Mouse (Mus musculus) cerebellum, adult 9-10 months (tissue): ENCODE measurements at regions not wholly inside any gene's neighbourhood (a gene's known extent, or its start where the extent isn't known, plus 50 kb on each side); places are given as distances from the start of the nearest gene placed in this dataset.

ENCODE experiments used
- DNase-seq: peaks from one replicate; pipeline ENCODE4 v3.0.0; 2022

DNA sequence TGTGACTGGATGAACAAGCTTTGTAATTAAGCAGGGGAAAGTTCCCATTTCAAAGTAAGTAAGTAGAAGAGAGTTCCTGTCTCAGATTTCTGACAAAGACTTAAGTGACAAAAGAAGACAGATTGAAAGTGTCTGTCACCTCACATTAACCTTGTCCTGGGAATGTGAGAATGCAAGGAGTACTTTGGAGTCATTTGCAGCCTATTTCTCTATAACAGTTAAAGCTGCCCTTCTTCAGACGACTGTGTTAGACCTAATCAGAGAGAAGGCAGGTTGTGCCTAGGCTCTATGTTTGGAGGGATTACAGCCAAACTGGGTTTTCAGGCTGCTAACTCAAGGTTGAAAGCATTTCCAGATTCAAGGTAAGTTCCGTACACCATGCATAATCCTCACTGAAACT lies 446.5 kb downstream of the Pdgfc start:
- no peak for DNase-seq

DNA sequence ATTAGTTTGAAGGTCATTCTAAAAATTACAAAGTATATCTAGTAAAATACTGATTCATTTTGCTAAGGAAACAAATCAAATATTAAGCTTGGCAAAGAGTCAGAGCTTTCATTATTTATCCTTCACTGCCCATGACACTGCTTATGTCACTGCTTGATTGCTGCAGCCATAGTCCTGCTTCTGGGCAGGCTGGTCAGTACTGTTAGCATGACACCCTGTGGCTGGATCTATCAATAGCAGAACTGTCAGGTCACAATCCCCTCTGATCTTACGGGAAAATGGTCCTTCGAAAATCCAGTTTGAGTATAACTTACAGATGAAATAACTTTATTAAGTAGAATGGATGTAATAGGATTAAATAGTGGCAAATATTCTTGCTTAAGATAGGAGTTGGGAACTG lies 447.1 kb downstream of the Pdgfc start:
- peak; percentile 1 for DNase-seq

DNA sequence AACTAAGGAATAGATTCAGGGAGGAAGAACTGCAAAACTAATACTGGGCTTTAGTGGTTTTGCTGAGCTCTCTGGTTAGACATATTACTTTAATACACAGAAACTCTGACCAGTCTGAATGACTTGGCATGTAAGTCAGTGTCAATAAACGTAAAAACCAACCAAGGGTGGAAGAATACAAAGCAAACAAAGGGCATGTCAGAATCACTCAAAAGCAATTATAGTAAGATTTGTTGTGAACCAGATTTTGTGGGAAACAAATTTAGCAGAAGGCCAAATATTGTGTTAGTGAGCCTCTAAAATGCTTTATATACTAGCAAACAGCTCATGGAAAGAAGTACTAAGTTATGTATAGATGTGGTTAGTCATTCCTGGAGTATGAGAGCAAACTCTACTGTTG lies 427.1 kb upstream of the Ctso start:
- DNase-seq: no peak

DNA sequence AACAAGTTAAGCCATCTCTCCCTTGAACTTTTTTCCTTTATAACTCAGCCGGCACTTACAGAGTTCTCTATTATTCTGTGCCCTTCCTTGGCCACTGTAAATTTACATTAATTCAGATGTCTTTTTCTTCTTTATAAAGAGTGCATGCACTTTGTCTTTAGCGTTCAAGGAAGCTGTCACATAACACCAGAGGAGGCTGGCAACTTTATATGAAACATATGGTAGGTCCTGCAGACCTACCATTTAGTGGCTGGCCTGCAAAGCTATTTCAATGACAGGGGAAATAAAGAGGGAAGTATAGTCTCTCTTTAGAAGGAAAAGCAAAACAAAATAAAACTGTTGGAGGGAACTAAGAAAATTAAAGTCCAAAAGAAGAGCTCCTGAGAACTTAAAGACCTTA lies 423.8 kb upstream of the Ctso start:
- DNase-seq: no peak

DNA sequence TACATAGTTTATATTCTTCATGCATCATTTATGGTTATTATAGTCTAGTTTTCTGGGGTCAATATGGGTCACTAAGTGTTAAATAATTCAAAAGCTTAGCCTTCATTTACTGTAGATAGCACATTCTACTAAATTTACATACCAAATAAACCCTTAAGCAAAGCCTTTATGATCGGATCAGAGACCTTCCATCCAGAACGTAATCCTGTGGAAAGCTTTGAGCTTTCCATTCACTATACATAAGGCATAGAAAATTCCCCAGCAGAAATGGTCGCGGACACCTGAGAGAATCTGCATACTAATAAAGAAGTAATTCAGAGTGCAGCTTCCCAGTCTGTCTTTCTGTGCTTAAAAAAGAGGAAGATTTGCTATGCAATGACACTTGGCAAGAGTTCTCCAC lies 410.6 kb upstream of the Ctso start:
- DNase-seq: no peak

DNA sequence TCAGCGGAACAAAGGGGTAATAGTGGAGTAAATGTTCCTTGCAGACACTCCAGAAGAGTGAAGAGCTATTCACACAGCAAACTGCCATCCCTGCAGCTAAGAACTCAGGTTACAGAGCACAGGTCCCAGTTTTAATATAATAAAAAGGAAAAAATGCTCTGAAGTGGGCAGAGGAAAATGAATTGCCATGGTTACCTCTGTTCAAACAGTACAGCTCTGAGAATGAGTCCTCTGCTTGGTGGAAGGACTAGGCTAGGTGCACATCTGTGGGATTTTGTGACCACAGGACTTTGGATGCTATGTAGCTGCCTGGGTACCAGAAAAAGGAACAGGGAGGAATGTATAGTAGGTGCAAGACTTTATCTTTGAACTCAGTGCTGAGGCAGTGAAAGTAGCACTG lies 401.5 kb upstream of the Ctso start:
- no peak for DNase-seq

DNA sequence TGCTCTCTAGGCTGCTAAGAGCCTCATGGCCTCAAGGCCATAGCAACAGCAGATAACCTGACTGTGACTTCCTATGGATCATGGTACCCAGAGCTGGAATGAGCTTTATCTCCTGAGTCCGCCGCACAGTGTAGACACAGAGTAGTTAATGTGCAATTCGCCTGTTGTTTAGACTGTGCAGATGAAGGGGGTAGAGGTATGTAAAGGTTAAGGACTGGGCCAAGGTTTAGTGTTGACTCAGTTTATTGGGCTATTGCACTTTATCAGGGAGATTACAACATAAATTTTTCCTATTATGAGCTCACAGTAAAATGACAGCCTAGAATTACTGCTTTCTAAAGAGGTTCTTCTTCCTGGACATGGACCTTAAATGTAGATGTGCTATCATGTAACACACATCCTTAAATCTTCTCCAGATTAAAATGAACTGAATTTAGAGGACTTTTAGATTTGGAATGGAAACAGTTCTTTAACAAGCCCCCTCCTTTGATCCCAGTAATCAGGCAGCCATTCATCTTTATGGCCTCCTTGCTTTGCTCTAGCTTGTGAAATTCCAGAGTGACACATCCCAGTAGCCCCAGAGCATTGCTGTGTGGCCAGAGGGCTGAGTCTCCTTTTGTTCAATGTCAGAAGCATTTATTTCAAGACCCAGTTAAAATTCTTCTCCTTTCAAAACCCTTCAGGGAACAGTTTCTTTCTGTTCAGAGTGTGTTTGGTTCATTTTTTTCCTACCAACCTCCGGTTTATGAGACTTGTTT lies 396.8 kb upstream of the Ctso start:
- no peak for DNase-seq

DNA sequence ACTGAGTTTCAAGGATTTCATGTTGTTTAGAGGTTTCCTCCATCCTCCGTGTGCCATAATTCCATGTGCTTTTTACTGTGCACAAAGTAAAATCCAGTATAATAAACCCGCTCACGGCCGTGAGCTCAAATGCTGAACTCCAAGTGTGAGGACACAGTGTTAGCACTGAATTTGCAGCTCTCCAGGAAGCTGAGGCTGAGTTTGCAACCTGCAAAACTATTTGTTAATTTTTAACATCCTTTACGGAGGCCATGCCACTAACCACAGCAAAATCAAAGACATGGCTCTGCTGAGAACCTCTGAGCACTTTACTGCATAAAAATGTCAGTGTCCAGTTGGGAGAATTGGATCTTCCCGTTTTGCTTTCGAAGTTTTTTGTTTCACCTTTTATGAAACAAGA lies 377.6 kb upstream of the Ctso start:
- DNase-seq: no peak

DNA sequence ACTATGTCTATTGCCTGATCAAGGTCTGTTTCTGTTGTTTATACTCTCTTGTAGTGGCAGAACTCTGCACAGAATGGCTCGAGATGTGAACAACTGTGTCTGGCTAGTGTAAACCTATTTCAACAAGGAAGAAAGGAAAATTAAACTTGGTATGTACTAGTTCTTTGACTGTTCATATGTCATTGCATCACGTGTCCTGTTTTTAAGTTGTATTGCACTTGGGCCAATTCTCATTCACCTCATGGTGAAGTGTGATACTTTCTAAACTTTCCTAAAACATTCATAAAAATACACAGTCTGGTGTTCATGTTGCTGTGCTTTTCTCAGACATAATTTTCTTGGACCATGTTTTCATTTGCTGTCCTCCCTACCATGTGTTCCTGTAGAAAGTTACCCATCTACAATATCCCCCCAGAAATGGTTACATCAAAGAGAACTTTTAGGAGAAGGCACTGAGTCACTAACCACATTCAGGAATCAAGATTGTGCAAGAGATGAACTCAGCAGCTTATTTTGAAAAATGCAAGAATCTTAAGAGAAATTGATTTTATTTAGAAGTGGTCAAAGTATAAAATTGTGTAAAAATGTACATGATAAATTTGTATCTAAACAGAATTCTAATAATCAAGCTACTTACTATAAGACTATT lies 369.7 kb upstream of the Ctso start:
- DNase-seq: no peak

DNA sequence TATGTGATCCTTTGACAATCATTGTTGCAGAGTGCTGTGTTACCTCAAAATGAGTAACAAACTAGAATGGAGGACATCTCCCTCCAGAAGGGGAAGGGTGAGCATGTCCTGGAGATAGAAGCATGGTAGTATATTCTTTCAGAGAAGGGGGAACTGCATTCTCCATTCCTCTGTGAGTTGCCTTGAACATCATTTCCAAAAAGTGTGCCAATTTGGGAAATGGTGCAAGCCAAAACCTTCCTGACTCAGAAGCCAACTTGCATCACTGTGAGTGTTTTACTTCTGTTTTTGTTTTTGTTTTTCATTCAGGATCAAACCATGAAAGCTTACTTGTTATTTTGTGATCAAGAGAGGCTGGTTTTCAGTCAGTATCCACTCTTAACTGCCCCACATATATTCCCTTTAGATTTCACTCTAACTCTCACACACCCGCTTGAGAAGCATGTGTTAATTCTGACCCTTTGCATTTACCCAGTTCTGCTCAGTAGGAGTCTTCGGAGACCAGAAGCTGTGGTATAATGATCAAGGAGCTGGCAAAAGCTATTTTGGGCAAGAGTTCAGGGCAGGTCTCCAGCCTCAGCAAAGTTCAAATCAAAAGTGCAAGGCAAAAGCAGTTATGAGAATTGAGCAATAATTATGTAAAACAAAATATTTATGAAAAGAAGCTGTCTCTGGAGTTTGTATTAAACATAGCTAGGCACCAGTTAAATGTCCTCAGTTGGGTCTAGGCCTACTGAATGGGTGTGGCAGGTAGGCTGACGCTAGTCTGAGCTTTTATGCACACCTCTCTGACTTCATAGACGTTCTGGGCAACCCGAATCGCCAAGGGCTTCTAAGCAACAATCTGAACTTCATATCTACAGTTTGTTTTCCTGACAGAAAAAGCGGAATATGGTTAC lies 368.3 kb upstream of the Ctso start:
- DNase-seq: no peak

DNA sequence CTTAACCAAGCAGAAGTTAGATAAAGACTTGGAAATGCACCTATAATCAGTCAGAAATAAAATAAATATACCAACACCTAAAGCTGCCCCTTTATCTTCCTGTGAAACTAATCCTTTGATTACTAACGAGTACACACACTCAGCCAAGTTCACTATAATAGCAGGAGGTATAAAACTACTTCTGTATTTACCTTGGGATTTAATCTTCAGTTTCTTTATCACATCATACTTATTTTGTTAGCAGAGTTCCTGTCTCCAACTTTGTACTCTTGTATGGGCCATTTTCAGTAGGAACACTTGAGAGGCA lies 367.7 kb upstream of the Ctso start:
- no peak for DNase-seq

DNA sequence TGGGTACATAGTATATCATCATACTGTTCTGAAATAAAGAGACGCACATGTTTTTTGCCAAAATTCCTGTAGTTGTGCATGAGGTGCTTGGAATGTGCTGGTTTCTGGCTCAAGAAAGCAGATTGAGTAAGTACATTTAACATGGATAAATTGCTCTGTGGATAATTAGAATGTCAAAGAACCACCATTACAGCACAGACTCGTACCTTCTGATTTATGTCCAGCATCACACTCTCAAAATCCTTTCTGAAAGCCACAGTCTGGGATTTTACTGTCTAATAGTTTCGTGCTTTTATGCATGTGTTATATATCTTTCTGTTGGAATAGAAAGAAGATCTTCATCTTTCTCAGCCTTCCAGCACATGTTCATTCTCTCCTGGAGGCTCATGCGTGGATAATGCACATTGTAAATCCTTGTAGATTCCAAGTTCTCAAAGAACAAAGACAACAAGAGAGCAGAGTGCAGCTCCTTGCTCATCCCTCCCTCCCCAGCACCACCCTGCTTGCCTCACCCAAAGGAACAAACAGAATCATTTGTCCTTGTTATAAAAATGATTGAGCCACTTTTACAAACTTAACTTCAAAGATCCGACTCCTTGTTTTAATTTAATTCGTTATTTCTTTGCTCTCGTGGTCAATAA lies 348.9 kb upstream of the Ctso start:
- no peak for DNase-seq

DNA sequence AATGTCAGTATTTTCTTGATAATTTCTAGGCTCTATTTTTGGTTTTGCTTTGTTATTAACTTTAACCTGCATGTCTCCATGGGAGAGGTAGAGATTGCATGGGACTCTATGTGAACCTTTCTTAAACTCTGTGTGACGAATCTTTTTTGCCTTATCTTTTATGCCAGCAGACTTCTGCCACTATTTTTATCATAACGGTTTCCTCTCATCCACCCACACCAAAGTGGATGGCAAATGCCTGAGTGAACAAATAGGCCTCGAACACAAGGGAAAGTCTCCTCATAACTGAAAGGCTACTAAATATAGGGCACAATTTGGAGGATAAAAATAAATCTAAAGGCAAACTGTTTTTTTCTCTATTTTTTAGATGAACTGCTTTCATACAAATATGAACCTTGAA lies 343.3 kb upstream of the Ctso start:
- no peak for DNase-seq

DNA sequence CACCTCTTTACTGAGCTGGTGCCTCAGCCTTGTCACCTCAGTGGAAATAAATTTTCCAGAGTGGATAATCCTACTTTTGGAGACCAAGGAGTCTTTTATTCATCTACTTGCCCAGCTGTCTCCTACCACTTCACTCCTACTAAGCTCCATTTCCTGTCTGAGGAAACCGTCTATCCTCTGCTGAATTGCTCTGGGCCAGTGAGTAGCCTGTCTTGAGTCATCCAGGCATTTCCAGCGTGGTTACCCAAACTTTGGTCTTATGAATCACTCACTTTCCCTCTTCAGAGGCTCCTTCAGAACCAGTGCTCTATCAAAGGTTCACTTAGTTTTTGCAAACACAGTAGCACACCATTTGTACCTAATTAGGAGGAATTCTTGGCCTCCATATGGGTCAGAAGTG lies 303.2 kb upstream of the Ctso start:
- no peak for DNase-seq

DNA sequence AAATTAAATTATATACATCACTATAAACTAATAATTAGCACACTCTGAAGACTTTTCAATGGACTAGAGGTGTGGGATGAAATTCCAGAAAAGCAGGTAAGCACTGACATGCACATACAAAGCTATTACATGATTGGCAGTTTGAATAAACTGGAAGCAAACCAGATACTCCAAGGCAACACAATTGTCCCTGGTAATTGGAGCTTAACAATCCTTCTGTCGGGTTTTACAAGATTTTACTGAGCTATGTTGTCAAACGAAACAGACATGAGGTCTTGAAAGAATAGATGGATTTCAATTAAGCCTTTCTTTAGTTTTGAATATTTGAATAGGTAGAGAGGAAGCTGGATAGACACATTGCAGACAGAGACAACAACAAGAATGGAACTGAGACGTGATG lies 273.9 kb upstream of the Ctso start:
- no peak for DNase-seq

DNA sequence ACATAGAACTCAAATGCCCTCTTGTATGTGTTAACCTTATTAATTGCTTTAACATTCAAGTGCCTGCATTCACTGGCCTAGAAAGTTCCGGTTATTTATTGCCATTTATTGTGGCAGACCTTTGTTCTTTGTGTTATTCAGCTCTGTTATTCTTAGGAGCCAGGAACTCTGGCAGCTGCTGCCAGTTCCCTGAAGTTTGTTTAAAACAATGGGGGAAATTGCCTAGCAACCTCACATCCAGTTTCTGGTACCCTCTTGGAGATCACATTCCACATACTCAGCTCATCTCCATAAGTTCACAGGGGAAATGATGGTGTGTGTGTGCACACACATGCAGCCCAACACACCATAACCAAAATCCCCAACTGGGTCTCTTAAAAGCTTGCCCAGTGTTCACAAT lies 270.8 kb upstream of the Ctso start:
- DNase-seq: no peak

DNA sequence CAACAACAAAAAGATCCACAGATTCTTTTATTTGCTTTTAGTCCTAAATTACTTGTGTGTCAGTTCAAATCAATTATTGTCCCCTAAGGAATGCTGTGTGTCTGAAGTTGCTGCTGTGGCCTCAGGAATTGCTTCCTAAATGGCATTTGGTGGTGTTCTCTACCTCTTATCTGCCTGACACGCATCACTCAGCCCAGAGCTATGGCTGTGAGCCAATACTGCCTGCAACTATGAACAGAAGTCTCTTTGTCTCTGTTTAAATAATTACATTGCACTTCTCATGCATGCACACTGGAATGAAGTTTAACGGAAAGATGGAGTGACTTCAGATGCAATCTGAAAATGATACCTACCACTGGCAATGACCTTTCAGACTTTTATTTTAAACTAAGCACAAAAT lies 266.1 kb upstream of the Ctso start:
- DNase-seq: no peak

DNA sequence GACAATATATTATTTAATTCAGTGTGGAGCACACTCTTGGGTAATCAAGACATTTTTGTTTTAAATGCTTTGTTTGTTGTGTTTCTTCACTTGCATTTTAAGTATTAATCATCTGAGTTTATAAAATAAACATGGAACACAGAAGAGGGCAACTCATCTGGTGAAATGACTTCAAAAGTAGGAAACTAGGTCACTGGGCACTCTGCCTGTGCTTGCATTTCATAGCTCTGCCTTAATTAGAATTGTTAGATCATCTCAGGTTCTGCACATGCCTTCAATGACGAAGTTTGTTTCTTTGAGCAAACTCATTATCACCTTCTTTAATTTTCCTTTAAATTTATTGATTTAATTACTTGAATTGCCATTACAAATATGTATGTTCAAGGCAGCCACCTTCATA lies 255.8 kb upstream of the Ctso start:
- no peak for DNase-seq

DNA sequence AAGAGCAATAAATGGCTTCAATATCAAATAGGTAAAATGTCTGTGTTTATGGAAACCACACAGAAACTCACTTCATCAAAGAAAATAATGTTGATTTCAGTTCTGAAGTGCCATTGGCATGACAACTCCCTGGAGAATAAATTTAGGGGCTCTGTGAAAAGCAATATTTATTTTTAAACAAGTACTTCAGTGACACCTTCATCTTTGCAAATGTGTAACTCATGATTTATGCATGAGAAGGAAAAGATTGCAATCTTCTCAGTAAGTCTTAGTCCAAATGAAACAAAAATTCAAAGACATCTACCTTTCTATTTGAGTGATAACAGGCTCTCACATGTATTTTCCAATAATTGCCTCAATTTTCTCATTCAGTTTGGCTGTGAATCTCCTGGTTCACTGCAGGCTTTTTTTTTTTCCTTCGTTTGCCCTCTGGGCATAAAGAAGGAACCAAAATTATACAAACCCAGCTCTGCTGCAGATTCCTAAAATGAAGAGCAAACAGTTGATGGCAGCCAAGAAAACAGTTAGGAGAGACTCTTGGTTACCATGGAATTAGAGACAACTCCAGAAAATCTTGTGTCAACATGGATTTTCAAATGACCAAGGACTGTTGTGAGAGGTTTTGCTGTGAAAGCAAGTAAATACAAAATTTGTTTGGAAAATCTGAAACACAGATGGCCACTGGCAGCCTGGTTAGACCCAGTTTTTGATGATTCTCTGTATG lies 230.3 kb upstream of the Ctso start:
- no peak for DNase-seq

DNA sequence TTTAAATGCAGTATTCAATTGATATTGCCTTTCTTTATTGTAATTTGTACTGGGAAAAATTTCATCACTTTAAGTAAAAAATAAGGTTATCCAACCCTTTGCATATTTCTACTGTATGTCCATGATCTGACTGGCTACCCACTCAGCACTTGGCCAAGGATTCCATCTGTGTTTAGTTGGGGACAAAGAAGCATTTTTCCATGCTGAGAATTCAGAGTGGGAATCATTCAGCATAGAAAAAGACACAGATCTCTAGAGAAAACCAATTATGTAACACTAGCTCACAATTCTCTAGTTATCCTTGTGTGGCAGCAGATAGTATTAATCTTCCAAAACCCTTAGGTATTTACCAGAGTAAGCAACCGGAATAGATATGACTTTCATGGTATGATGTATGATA lies 213.5 kb upstream of the Ctso start:
- DNase-seq: no peak

DNA sequence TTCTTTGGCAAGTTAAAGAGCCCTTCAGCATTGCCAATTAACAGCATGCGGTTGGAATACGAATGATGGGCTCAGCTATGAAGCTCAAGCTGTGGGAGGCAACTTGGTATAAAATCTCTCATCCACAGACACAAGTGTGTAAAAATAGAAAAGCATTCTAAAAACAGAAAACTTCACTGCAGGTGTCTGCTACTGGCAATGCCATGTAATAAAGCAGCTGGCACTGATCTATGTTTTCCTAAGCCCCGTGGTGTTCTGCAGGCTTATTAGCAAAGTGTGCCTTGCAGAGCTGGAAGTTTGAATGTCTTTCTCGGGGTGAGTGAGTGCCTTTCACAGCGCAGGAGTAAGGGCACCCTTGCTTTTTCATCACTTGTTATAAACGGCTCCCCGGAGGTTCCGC lies 196.9 kb upstream of the Ctso start:
- peak; percentile 1 for DNase-seq

DNA sequence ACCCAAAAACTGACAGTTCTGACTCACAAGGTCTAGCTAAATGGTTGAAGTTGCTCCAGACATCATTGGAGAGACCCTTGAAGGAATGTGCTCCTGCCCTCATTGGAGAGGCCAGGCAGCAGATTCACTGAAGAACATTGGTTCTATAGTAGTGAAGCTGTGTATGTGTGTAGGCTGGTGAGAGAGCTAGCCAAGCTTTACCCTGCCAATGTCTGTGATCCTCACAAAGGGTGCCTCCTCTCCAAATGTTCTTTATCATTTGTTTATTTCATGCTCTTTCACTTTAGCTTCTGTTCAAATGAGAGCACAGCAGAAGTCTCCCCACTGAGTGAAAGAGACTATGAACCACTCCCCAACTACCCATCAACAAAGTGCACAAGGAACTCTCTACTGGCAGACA lies 195.6 kb upstream of the Ctso start:
- no peak for DNase-seq

DNA sequence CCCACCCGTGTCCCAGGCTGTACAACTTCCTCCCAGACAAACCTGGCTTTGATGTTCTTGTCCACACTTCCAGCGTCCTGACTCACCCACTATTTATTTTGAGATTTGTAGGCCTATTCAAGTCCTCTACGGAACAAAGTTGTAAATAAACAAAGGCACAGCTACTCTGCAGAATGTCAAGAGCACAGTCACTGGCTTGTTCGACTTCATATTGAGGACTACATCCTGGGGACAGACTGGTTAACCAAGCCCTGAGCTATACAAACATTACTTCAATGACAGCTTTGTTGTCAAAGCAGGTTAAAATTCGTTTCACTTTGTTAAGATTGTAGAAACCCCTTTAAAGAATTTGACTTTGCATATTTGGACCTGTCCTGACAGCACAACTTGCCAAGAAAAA lies 190.3 kb upstream of the Ctso start:
- DNase-seq: no peak
